Mouse (Mus musculus) thymus, postnatal 4 days (tissue): ENCODE data around the gene Dlgap1.

Experiments used
- DNase-seq: peaks from one replicate; pipeline ENCODE4 v3.0.0; 2021

The Dlgap1 gene

GRCm38 (mm10) chr17:70173916-70174315 lies 205.0 kb downstream of the Dlgap1 start:
- DNase-seq: no peak

GRCm38 (mm10) chr17:70191228-70191627 lies 222.4 kb downstream of the Dlgap1 start:
- DNase-seq: no peak

GRCm38 (mm10) chr17:70222891-70223290 lies 254.0 kb downstream of the Dlgap1 start:
- DNase-seq: no peak

- no peak for DNase-seq
These were observed 278.5 kb downstream of the Dlgap1 start for GRCm38 (mm10) chr17:70247342-70247741.

- DNase-seq: no peak
These were observed 279.4 kb downstream of the Dlgap1 start for GRCm38 (mm10) chr17:70248250-70248649.

GRCm38 (mm10) chr17:70252476-70252875 lies 283.6 kb downstream of the Dlgap1 start:
- no peak for DNase-seq

- DNase-seq: no peak
These were observed 287.5 kb downstream of the Dlgap1 start for GRCm38 (mm10) chr17:70256371-70256770.

GRCm38 (mm10) chr17:70263156-70263555 lies 294.3 kb downstream of the Dlgap1 start:
- no peak for DNase-seq

- no peak for DNase-seq
These were observed 303.3 kb downstream of the Dlgap1 start for GRCm38 (mm10) chr17:70272125-70272524.

- no peak for DNase-seq
These were observed 318.8 kb downstream of the Dlgap1 start for GRCm38 (mm10) chr17:70287708-70288107.

GRCm38 (mm10) chr17:70294106-70294505 lies 325.2 kb downstream of the Dlgap1 start:
- DNase-seq: no peak

GRCm38 (mm10) chr17:70301941-70302478 lies 333.1 kb downstream of the Dlgap1 start:
- no peak for DNase-seq

- no peak for DNase-seq
These were observed 333.8 kb downstream of the Dlgap1 start for GRCm38 (mm10) chr17:70302656-70303055.

- no peak for DNase-seq
These were observed 336.1 kb downstream of the Dlgap1 start for GRCm38 (mm10) chr17:70305021-70305420.

- DNase-seq: no peak
These were observed 338.7 kb downstream of the Dlgap1 start for GRCm38 (mm10) chr17:70307418-70308176.

- no peak for DNase-seq
These were observed 339.7 kb downstream of the Dlgap1 start for GRCm38 (mm10) chr17:70308364-70309231.

- no peak for DNase-seq
These were observed 347.5 kb downstream of the Dlgap1 start for GRCm38 (mm10) chr17:70316327-70316726.

- DNase-seq: no peak
These were observed 348.9 kb downstream of the Dlgap1 start for GRCm38 (mm10) chr17:70317779-70318178.

GRCm38 (mm10) chr17:70321976-70322375 lies 353.1 kb downstream of the Dlgap1 start:
- DNase-seq: no peak

GRCm38 (mm10) chr17:70333440-70333839 lies 364.6 kb downstream of the Dlgap1 start:
- DNase-seq: no peak

GRCm38 (mm10) chr17:70334171-70334570 lies 365.3 kb downstream of the Dlgap1 start:
- no peak for DNase-seq

- no peak for DNase-seq
These were observed 370.9 kb downstream of the Dlgap1 start for GRCm38 (mm10) chr17:70339821-70340220.

- DNase-seq: no peak
These were observed 372.4 kb downstream of the Dlgap1 start for GRCm38 (mm10) chr17:70341230-70341629.

GRCm38 (mm10) chr17:70341920-70342319 lies 373.0 kb downstream of the Dlgap1 start:
- no peak for DNase-seq
